Mouse (Mus musculus) ES-E14 (cell line): ENCODE measurements at regions not wholly inside any gene's neighbourhood (a gene's known extent, or its start where the extent isn't known, plus 50 kb on each side); places are given as distances from the start of the nearest gene placed in this dataset.

ENCODE experiments used
- CHD2 ChIP-seq: IDR thresholded peaks from 2 replicates; pipeline ENCODE4 v1.6.1; 2014; ENCODE audit warnings: mild to moderate bottlenecking, low read depth, low read length, inconsistent platforms
- HCFC1 ChIP-seq: IDR thresholded peaks from 2 replicates; pipeline ENCODE4 v1.6.1; 2012; ENCODE audit warnings: low read length, inconsistent platforms, borderline replicate concordance; ENCODE audit not compliant: insufficient read depth
- ZNF384 ChIP-seq: IDR thresholded peaks from 2 replicates; pipeline ENCODE4 v1.6.1; 2012; ENCODE audit warnings: low read depth, low read length, inconsistent platforms

GRCm38 (mm10) chr13:101891473-101891872, 123.5 kb upstream of the Pik3r1 start:
- TF ChIP-seq HCFC1 (no peak), CHD2 (no peak), ZNF384 (no peak)
